Mouse (Mus musculus) spleen, adult 10 weeks (tissue): ENCODE data around the gene Gm21244. TPM values are rescaled to one million over a fixed set of nuclear protein-coding genes. Genes with fewer than 3 reads are reported as not detected.

Experiments used
- polyA plus RNA-seq: library from polyadenylated mRNA; stranded (reverse); fragments of 350-450 nt; fragmentation: Illumina TruSeq; extraction: RNeasy Lipid Tissue Mini Kit (QIAGEN cat#74804); gene quantifications from one replicate; pipeline ENCODE4 v1.2.3, GENCODE M21; 2015; ENCODE audit warnings: low replicate concordance; ENCODE audit not compliant: insufficient read depth

The Gm21244 gene
- polyA plus RNA-seq: not detected

GRCm38 (mm10) chrY:7169193-7169592, at the start of gene Gm21244:
TSS of gene Gm21244 (minus strand) at chrY:7169293.

Other genes with a start within 250 kb of the Gm21244 start
- gene Gm28998, start 84.5 kb upstream of the Gm21244 start, polyA plus RNA-seq: not detected
- not detected for gene Gm21788, start 235.7 kb upstream of the Gm21244 start, polyA plus RNA-seq